Mouse (Mus musculus): ENCODE data around the gene Atxn7l3. TPM values are rescaled to one million over a fixed set of nuclear protein-coding genes. Genes with fewer than 3 reads are reported as not detected.
A peak's percentile ranks its signal among the peaks of the same experiment; 100 is the strongest.

Gene Atxn7l3
- polyA plus RNA-seq, 1 experiment from 2014 or later = 19.0 TPM

DNA sequence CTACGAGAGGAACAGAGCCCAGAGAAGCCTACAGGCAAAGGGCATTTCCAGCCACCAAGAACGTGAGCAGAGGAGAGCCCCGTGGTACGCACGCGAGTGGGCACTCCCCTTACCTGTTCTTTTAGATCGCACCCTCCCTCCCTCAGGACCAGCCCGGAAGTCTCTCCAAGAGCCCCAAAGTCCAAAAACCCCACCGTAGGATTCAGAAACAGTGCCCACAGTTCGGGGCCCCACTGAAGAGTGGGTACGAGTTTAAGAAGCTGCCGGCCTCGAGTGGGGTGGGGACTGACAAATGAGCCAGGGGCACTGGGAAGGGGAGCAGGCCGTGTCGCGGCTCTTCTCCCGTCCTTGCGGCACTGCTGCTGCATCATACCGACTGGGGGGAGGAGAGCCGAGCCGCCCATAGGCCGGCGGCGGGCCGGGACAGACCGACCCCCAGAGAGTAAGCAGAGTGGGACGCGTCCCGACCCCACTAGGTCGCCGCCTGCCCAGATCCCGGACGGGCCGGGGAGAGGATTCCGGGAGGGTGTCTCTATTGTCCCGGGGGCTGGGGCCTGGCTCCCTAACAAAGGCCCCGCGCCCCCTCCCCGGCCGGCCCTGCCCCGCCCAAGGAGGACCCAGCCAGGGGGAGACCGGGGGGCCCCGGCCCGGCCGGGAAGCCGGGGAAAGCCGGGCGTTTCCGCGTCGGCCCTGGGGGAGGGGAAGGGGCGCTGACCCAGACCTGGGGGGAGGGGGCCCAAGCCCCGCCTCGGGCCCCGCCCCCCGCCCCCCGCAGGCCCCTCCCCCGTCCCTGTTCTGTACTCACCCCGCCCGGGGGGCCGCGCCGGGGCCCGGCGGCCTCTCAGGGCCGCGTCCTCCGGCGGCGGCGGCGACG lies 596 bp downstream of the Atxn7l3 start:
- no peaks in the 10 kb centered on the region for H3K27me3 ChIP-seq (ENCODE audit: control insufficient read depth, insufficient read depth, low read length)
- H3K4me3 ChIP-seq (ENCODE audit: low read depth, low read length) = peak overlapping the region; percentile 68
- no peaks in the 10 kb centered on the region for H3K9me3 ChIP-seq (ENCODE audit: control insufficient read depth, low read depth, low read length)
- H3K36me3 ChIP-seq (ENCODE audit: control insufficient read depth, insufficient read depth, low read length) = peaks cover 27% of the 10 kb centered on the region
- peaks cover 8% of the 10 kb centered on the region for H3K4me1 ChIP-seq (ENCODE audit: control insufficient read depth, insufficient read depth, low read length)
- H3K9ac ChIP-seq (replicated peaks; ENCODE audit: low read depth, low read length) = peak overlapping the region; percentile 77
- peak; percentile 15 for ATAC-seq (ENCODE audit: insufficient number of reproducible peaks, insufficient read depth, low FRiP score, low read depth)
- WGBS = 1% methylated on average over 32 of the region's 73 CpGs
- H3K27ac ChIP-seq (ENCODE audit: low read length) = peak overlapping the region; percentile 100
- H3K4me2 ChIP-seq (replicated peaks; ENCODE audit: low read depth, low read length) = peak overlapping the region; percentile 71

DNA sequence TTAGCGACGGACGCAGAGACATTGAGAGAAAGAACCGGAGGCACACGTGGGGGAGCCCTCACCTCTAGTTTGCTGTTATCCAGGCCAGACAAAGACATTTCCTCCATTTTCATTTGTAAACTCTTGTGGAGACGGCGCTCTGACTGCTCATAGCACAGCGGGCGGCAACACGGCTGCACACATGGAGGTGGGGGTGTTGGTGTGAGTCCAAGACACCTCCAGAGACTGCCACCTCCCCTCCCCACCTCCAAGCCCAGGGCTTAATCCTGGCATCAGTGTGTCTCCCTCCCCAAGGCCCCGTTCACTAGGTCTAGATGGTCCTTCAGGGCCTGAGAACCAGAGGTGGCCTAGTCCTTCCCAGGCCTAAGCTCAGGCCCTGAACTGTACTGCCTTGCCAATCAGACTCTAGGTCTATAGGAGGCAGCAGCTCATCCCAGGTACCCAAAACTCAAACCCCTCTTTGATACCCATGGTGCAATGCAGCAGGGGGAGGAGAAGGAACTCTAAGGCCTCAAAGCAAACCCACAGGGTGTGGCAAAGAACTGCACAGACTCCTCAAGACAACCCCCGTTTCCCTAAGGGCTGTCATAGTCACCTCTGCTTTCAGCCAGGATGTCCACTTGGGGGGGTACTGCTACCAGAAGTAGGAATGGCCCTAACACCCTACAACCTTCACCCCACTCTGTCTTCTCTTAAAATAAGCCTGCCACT lies 1.4 kb downstream of the Atxn7l3 start:
- Histone ChIP-seq H3K4me3 (ENCODE audit: low read depth, low read length) (peak overlapping the region; percentile 68), H3K9me3 (ENCODE audit: control insufficient read depth, low read depth, low read length) (no peaks in the 10 kb centered on the region), H3K4me2 (replicated peaks; ENCODE audit: low read depth, low read length) (peak overlapping the region; percentile 71), H3K27me3 (ENCODE audit: control insufficient read depth, insufficient read depth, low read length) (no peaks in the 10 kb centered on the region), H3K36me3 (ENCODE audit: control insufficient read depth, insufficient read depth, low read length) (peaks cover 33% of the 10 kb centered on the region), H3K27ac (ENCODE audit: low read length) (peak overlapping the region; percentile 100), H3K9ac (replicated peaks; ENCODE audit: low read depth, low read length) (peak overlapping the region; percentile 77), H3K4me1 (ENCODE audit: control insufficient read depth, insufficient read depth, low read length) (peaks cover 8% of the 10 kb centered on the region)
- ATAC-seq (ENCODE audit: insufficient number of reproducible peaks, insufficient read depth, low FRiP score, low read depth) = no peak
- WGBS = 58% methylated on average over 12 of the region's 12 CpGs

DNA sequence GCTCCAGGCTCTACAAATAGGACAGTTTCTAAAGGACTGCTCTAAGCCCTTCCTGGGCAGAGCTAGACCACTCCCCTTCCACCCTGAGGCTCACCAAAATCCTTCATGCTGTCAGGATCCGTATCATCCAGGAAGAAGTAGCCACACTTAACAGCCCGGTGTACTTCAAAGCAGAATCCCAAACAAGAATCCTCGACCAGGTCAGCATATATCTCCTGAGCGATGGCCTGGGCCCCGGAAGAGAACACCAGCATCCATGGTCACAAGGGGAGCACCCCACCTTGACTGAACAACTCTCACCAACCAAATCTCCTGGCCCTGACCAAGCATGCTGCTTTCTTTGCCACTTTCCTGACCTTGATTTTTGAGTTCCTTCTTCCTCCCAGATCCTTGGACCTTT lies 2.0 kb downstream of the Atxn7l3 start:
- H3K27ac ChIP-seq (ENCODE audit: low read length) = peak overlapping the region; percentile 100; the same call in 1 of the 2 replicates
- H3K4me2 ChIP-seq (replicated peaks; ENCODE audit: low read depth, low read length) = peak overlapping the region; percentile 71; the same call in 1 of the 2 replicates
- H3K4me3 ChIP-seq (ENCODE audit: low read depth, low read length) = peak overlapping the region; percentile 68; the same call in 1 of the 2 replicates

DNA sequence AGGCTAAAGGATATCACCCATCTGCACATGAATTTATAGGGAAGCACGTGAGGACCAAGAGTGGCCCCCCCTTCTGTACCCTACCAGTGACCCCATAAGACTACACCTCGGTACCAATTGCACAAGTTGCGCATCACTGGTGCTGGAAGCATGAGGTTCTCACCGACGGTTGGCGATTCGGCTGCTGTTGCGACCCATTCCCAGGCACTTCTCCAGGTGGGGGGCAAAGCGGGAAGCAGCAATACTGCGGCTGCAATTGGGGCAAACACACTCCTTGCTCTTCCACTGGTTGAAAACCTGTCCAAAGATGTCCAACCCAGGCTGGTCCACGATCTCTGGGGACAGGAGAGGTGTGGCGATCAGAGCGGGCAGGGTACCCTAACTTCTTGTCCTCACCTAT lies 2.5 kb downstream of the Atxn7l3 start:
- no peak for ATAC-seq (ENCODE audit: insufficient number of reproducible peaks, insufficient read depth, low FRiP score, low read depth)
- 0 out of 2 replicates have a peak overlapping the region, but pooled peaks have one; percentile 15 for H3K27ac ChIP-seq (ENCODE audit: low read length)
- H3K4me3 ChIP-seq (ENCODE audit: low read depth, low read length) = no peak overlapping the region
- H3K9me3 ChIP-seq (ENCODE audit: control insufficient read depth, low read depth, low read length) = no peaks in the 10 kb centered on the region
- H3K4me2 ChIP-seq (replicated peaks; ENCODE audit: low read depth, low read length) = no peak overlapping the region
- no peak overlapping the region for H3K9ac ChIP-seq (replicated peaks; ENCODE audit: low read depth, low read length)
- H3K4me1 ChIP-seq (ENCODE audit: control insufficient read depth, insufficient read depth, low read length) = peaks cover 8% of the 10 kb centered on the region
- peaks cover 37% of the 10 kb centered on the region for H3K36me3 ChIP-seq (ENCODE audit: control insufficient read depth, insufficient read depth, low read length)
- H3K27me3 ChIP-seq (ENCODE audit: control insufficient read depth, insufficient read depth, low read length) = no peaks in the 10 kb centered on the region
- WGBS = 93% methylated on average over 13 of the region's 13 CpGs

More for the DNA sequence above, 2.0 kb downstream of the Atxn7l3 start:
- Histone ChIP-seq H3K4me1 (ENCODE audit: control insufficient read depth, insufficient read depth, low read length) (peaks cover 8% of the 10 kb centered on the region), H3K36me3 (ENCODE audit: control insufficient read depth, insufficient read depth, low read length) (peaks cover 37% of the 10 kb centered on the region), H3K9me3 (ENCODE audit: control insufficient read depth, low read depth, low read length) (no peaks in the 10 kb centered on the region), H3K9ac (replicated peaks; ENCODE audit: low read depth, low read length) (peak overlapping the region; percentile 77; the same call in 1 of the 2 replicates), H3K27me3 (ENCODE audit: control insufficient read depth, insufficient read depth, low read length) (no peaks in the 10 kb centered on the region)
- WGBS = 68% methylated on average over 5 of the region's 5 CpGs
- no peak for ATAC-seq (ENCODE audit: insufficient number of reproducible peaks, insufficient read depth, low FRiP score, low read depth)

DNA sequence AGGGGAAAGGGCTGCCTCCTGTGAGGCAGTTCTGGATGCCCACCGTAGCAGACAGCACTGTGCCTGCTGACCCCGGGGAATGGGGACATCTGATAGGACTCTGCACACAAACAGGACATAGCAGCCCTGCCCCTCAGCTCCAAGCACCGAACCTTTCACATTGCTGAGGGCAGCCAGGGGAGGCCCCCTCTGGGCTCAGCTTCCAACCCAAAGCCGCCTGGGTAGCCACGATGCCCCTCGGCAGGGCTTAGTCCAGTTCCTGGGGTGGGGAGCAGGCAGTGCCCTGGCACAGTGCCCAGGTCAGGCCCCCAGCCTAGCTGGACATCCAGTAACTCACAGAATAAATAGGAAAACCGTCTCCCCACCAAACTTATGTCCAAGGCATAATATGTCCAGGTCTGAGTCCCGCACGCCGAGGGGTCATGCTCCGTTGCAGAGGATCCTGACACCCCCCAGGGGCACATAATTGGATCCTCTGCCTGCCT lies 5.3 kb downstream of the Atxn7l3 start:
- Histone ChIP-seq H3K27me3 (ENCODE audit: control insufficient read depth, insufficient read depth, low read length) (no peaks in the 10 kb centered on the region), H3K4me2 (replicated peaks; ENCODE audit: low read depth, low read length) (no peak overlapping the region), H3K4me1 (ENCODE audit: control insufficient read depth, insufficient read depth, low read length) (peaks cover 10% of the 10 kb centered on the region), H3K36me3 (ENCODE audit: control insufficient read depth, insufficient read depth, low read length) (peaks cover 51% of the 10 kb centered on the region), H3K4me3 (ENCODE audit: low read depth, low read length) (no peak overlapping the region), H3K9me3 (ENCODE audit: control insufficient read depth, low read depth, low read length) (no peaks in the 10 kb centered on the region), H3K9ac (replicated peaks; ENCODE audit: low read depth, low read length) (no peak overlapping the region), H3K27ac (ENCODE audit: low read length) (no peak overlapping the region)
- 84% methylated on average over 11 of the region's 11 CpGs for WGBS
- ATAC-seq (ENCODE audit: insufficient number of reproducible peaks, insufficient read depth, low FRiP score, low read depth) = no peak

DNA sequence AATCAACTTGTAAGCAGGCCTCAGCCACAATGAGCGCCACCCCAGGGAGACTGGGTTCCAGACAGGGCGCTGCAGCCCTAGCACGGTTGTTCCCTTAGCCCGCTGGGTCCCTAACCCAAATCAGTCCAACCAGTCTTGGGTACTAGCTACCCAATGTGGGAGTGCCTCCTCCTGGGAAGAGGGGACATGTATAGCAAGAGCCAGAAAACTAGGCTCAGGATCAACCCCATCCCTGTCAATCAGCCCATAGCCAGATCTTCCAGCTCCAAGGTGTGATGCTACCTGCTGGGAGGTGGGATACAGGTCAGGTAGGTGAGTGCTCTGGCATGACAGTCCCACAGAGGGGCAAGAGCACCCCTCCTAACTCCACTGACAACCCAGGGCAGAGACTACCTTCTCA lies 6.3 kb downstream of the Atxn7l3 start:
- Histone ChIP-seq H3K4me3 (ENCODE audit: low read depth, low read length) (no peak overlapping the region), H3K27me3 (ENCODE audit: control insufficient read depth, insufficient read depth, low read length) (no peaks in the 10 kb centered on the region), H3K9ac (replicated peaks; ENCODE audit: low read depth, low read length) (no peak overlapping the region), H3K27ac (ENCODE audit: low read length) (no peak overlapping the region), H3K9me3 (ENCODE audit: control insufficient read depth, low read depth, low read length) (no peaks in the 10 kb centered on the region), H3K4me2 (replicated peaks; ENCODE audit: low read depth, low read length) (no peak overlapping the region), H3K4me1 (ENCODE audit: control insufficient read depth, insufficient read depth, low read length) (peaks cover 12% of the 10 kb centered on the region), H3K36me3 (ENCODE audit: control insufficient read depth, insufficient read depth, low read length) (peaks cover 51% of the 10 kb centered on the region)
- WGBS = 77% methylated on average over 4 of the region's 4 CpGs
- ATAC-seq (ENCODE audit: insufficient number of reproducible peaks, insufficient read depth, low FRiP score, low read depth) = no peak

DNA sequence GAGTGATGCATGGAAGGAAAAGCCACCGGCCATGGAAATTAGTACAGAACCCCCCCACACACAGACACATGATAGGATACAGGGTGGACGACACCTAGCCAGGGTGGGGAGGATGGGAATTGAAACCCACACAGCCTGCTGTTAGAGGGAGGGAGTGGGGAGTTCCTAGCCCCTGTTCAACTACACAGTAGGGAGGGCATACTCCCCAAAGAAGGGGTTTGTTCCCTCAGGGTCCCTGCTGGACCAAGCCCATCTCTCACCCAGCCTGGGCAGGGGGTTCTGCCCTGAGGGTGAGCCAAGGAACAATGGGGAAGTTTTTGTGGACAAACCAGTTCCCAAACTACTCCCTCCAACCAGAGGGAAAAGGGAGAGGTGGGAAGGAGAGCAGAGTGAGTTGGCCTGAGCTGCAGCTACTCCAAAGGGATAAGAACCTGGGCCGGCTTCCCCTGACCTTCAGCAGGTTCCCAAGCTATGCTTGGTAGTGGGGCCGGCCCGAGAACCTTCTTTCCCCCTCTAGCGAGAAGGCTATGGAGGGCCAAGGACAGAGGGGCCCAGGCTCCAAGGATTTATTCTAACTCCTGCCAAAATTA lies 6.8 kb downstream of the Atxn7l3 start:
- no peak overlapping the region for H3K4me2 ChIP-seq (replicated peaks; ENCODE audit: low read depth, low read length)
- peaks cover 7% of the 10 kb centered on the region for H3K4me1 ChIP-seq (ENCODE audit: control insufficient read depth, insufficient read depth, low read length)
- no peak overlapping the region for H3K27ac ChIP-seq (ENCODE audit: low read length)
- no peaks in the 10 kb centered on the region for H3K27me3 ChIP-seq (ENCODE audit: control insufficient read depth, insufficient read depth, low read length)
- no peak for ATAC-seq (ENCODE audit: insufficient number of reproducible peaks, insufficient read depth, low FRiP score, low read depth)
- H3K9ac ChIP-seq (replicated peaks; ENCODE audit: low read depth, low read length) = no peak overlapping the region
- H3K4me3 ChIP-seq (ENCODE audit: low read depth, low read length) = no peak overlapping the region
- H3K36me3 ChIP-seq (ENCODE audit: control insufficient read depth, insufficient read depth, low read length) = peaks cover 51% of the 10 kb centered on the region
- H3K9me3 ChIP-seq (ENCODE audit: control insufficient read depth, low read depth, low read length) = no peaks in the 10 kb centered on the region
- 49% methylated on average over 6 of the region's 6 CpGs for WGBS

DNA sequence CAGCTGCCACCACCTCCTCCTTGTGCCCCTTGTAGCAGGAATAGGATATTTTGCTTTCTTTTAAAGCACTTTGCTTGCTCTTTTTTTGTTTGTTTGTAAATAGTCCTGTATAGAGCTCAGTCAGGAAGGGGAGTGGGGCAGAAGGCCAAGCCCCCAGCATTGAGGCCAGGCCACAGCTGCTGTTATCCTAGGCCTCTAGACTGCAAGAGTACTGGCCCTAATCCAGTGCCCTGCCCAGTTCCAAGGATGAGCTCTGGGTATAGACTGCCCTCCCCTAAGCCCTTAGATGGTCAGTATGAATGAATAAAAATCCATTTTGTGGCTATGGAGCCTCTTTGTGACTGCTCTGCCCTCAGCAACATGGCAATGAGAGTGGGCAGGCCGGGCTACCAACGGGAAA lies 7.5 kb downstream of the Atxn7l3 start:
- H3K36me3 ChIP-seq (ENCODE audit: control insufficient read depth, insufficient read depth, low read length) = peaks cover 51% of the 10 kb centered on the region
- ATAC-seq (ENCODE audit: insufficient number of reproducible peaks, insufficient read depth, low FRiP score, low read depth) = no peak
- H3K4me3 ChIP-seq (ENCODE audit: low read depth, low read length) = no peak overlapping the region
- no peaks in the 10 kb centered on the region for H3K27me3 ChIP-seq (ENCODE audit: control insufficient read depth, insufficient read depth, low read length)
- H3K4me2 ChIP-seq (replicated peaks; ENCODE audit: low read depth, low read length) = no peak overlapping the region
- H3K27ac ChIP-seq (ENCODE audit: low read length) = no peak overlapping the region
- no peaks in the 10 kb centered on the region for H3K9me3 ChIP-seq (ENCODE audit: control insufficient read depth, low read depth, low read length)
- peaks cover 7% of the 10 kb centered on the region; the same call in 1 of the 2 replicates for H3K4me1 ChIP-seq (ENCODE audit: control insufficient read depth, insufficient read depth, low read length)
- WGBS = 71% methylated on average over 2 of the region's 2 CpGs
- H3K9ac ChIP-seq (replicated peaks; ENCODE audit: low read depth, low read length) = no peak overlapping the region
